Mouse (Mus musculus) heart, adult 9 months (tissue): Measurements from ENCODE around the gene Tnk1.

ENCODE experiments used
- DNase-seq, 2 experiments: peaks; one replicate each; pipeline ENCODE4 v3.0.0; 2022; ENCODE audit warnings: low spot score in 2 of 2

The Tnk1 gene

GRCm38 (mm10) chr11:69837952-69838713, 20.4 kb downstream of the Tnk1 start, which contains the start of gene Tmem256:
Gene Tmem256, plus strand, starts transcription at chr11:69838514.
- peak; percentile 98 to 99 for DNase-seq

GRCm38 (mm10) chr11:69837604-69837951, 21.0 kb downstream of the Tnk1 start, which contains the start of gene Nlgn2:
Gene Nlgn2, minus strand, starts transcription at chr11:69837784.
- no peak for DNase-seq

- peak; percentile 50 to 64 for DNase-seq
Measured at GRCm38 (mm10) chr11:69836703-69837576, 21.6 kb downstream of the Tnk1 start.

GRCm38 (mm10) chr11:69835966-69836335, 22.6 kb downstream of the Tnk1 start:
- DNase-seq: no peak

- no peak for DNase-seq
Measured at GRCm38 (mm10) chr11:69835326-69835965, 23.1 kb downstream of the Tnk1 start.

- DNase-seq: no peak
Measured at GRCm38 (mm10) chr11:69834001-69834549, 24.5 kb downstream of the Tnk1 start.

- no peak for DNase-seq
Measured at GRCm38 (mm10) chr11:69833554-69833953, 25.0 kb downstream of the Tnk1 start.

DNA sequence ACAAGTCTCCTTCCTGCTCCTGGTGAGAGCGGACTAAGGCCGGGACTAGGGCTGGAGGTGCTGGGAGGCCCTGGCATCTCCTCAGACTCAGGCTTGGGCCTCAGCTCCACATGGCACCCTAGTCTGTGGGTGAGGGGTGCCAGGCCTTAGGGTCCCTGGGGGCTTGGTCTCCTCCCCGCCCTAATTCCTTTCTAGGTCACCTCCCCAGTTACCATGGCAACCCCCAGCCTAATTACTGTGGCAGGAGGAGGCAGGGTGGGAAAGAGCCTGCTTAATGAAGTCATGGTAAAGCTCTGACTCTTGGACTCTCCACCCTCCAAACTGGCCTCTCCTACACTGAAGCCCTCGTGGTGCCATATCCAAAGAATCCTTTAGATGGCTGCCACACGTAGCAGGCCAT, 29.7 kb downstream of the Tnk1 start:
- no peak for DNase-seq

DNA sequence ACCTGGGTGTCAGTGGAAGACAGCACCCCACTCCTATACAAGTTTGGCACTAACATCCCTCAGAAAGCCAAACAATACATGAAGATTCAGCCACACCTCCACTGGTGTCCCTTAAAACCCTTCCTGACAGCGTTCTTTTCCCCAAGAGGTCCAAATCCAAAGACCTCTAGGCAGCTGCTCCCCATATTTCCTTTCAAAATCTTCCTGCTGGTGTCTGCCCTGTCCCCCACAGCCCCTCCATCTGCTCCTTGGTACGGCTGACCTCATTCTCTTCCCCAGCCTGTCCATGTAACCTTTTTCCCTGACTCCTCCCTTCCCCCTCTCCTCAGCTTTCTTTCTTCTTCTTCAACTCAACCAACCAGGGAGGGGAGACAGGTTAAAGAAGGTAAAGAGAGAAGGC, 35.1 kb downstream of the Tnk1 start:
- DNase-seq: no peak

GRCm38 (mm10) chr11:69822080-69822479, 36.5 kb downstream of the Tnk1 start, which contains the start of gene Spem1:
Gene Spem1, minus strand, starts transcription at chr11:69822180.
- no peak for DNase-seq

DNA sequence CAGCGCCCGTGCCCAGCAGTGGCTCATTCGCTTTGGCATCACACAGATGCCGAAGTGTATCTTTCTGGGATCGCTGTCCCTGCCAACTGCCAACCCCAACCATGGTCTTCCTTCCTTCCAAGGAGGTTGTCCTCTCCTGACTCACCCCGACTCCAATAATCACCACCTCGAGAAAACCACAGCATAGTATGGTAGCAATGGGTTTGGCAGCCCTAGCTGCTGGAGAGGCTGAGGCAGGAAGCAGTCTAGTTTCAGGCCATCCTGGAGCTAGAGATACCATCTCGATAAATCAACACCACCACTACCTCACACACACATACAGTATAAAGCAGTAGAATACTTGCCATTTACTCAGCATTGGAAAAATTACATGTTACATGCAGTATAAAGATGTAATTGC, 39.7 kb downstream of the Tnk1 start:
- DNase-seq: no peak

GRCm38 (mm10) chr11:69818365-69818764, 40.2 kb downstream of the Tnk1 start, which contains the start of gene Spem2:
Gene Spem2, minus strand, starts transcription at chr11:69818465.
- DNase-seq: no peak

- no peak for DNase-seq
Measured at GRCm38 (mm10) chr11:69816520-69816919, 42.0 kb downstream of the Tnk1 start.

- no peak for DNase-seq
Measured at GRCm38 (mm10) chr11:69815155-69815554, 43.4 kb downstream of the Tnk1 start, which contains the start of gene Gm39566. Gene Gm39566, minus strand, starts transcription at chr11:69815298.

DNA sequence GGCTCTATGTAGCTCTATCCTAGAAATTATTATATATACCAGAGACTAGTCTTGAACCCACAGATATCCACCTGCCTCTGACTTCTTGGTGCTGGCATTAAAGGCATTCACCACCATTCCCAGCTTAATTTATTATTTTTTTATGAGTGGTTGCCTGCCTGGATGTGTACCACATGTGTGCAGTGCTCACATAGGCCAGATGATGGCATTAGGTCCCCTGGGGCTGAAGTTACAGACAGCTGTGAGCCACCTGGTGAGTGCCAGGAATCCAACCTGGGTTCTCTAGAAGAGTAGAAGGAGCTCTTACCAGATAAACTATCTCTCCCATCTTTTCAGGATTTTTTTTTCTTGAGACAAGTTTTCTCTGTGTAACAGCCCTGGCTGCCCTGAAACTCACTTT, 48.2 kb downstream of the Tnk1 start:
- no peak for DNase-seq

DNA sequence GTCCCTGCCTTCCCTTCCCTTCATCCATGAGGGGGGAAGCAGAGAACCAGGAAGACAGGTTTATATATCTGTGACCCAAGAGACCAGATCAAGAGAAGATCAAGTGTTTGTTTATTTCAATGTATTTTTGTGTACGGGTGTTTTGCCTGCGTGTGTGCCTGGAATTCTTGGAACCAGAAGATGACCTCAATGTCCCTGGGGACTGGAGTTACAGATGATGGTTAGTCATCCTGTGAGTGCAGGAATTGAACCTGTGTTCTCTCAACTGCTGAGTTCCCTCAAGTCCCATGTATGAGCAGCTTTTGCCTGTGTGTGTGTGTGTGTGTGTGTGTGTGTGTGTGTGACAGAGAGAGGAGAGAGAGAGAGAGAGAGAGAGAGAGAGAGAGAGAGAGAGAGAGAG, 50.9 kb downstream of the Tnk1 start:
- no peak for DNase-seq

DNA sequence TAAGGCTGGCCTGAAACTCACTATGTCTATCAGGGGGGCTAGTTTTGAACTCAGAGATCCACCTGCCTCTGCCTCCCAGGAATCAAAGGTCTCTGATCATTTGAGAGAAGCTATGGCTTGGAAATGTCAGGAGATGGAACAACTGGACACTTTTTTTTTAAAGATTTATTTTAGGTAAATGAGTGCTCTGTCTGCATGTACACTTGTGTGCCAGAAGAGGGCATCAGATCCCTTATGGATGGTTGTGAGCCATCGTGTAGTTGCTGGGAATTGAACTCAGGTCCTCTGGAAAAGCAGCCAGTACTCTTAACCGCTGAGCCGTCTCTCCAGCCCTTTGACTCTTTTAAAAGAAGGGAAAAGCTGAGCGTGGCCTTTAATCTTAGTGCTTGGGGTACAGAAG, 52.2 kb downstream of the Tnk1 start:
- DNase-seq: no peak

DNA sequence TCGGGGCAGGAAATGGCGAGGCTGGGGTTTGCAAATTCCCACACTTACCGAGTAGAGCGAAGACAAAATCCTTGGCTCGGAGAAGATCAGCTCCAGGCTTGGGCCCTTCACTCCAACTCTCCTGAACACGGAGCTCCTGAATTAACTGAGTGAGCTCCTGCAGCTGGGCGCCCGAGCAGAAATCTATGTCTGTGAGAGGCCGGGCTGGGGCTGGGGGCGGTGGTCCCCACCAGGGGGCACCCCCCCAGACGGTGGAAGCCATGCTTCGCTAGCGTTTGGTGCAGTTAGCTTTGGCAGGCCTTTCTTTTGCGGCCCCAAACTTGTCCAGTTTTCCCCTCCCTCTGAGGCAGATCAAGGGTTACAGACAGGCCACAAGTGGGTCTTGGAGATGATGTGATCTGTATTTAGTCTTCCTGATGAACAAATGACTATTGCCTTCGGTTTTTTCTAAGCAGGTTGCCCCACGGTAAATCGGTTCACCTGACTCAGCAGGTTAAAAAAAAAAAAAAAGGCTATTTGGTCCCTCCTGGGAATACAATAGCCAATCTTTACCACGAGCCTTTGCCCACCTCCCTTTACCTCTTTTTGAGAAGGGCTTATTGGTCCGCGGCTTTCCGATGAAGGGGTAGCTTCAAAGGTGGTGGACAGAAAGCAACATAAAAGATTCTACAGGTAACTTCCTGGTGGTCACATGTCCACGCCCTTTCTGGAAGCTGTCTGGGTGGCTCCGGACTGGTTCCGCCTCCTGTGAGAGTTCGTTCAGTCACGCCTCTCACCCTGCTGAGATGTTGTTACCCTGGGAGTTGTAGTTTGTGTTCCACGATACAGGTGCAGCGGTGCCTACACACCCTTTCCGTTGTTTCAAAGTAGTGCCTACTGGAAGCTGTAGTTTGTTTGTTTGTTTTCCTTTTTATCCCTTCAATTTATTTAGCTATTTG, 53.3 kb downstream of the Tnk1 start, which contains the start of gene Tmem102:
Gene Tmem102, minus strand, starts transcription at position 653 of the 938 bp plus-strand sequence.
- DNase-seq: no peak

DNA sequence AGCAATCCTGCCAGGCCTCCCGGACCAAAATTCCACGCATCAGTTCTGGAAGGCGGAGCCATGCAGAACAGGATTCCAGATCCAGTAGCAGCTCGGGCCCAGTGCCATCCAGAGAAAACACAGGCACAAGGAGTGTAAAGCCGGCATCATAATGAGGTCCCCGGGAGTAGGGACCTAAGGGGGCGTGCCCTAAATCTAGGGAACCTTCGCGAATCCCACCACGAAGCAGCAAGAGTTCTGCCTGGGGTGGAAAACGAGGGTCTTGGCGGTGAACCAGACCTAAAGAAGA, 53.9 kb downstream of the Tnk1 start:
- peak; percentile 39 to 45 for DNase-seq

GRCm38 (mm10) chr11:69803786-69804651, 54.5 kb downstream of the Tnk1 start:
- DNase-seq: peak; percentile 74 to 78
